Mouse (Mus musculus): Measurements from ENCODE around the gene Vmn1r30.

The Vmn1r30 gene

DNA sequence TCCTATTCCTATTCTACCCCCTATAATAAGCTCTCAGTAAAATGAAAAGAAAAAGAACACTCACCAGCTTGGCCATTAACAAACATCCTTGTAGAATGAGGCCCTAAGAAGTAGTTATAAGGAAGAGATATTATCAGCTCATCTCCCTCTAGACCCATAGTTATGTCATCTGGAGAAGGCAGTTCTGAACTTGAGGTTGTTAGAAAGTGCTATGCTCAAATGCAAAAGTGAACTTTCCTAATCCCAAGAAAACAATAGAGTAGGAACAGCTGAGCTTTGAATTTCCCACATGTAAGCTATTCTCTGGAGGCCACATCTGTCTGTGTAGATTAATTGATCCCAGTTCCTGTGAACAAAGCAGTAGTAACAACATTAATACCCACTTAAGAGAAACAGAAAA lies at the start of gene Vmn1r30:
Gene Vmn1r30 (minus strand): TSS at position 101 of the 400 bp plus-strand sequence.
- DNase-seq (ENCODE audit: low read depth, low spot score) = no peak

- DNase-seq (ENCODE audit: low read depth, low spot score) = no peak
Measured at GRCm38 (mm10) chr6:58475230-58475629, 32.0 kb upstream of the Vmn1r30 start, which contains the start of gene Vmn1r31. TSS of gene Vmn1r31 (minus strand) at chr6:58475330.

Data from brain, embryonic 18.5 days (tissue).